Mouse (Mus musculus): Measurements from ENCODE around the gene Psapl1.

GRCm38 (mm10) chr5:36188310-36188709 lies 15.5 kb upstream of the Psapl1 start:
- TF ChIP-seq CTCF (IDR thresholded peaks at IDR 0.05; ENCODE audit: control insufficient read depth, insufficient read depth, insufficient replicate concordance, low read depth, low read length) (no peak), POLR2A (IDR thresholded peaks at IDR 0.05; ENCODE audit: control insufficient read depth, low read depth, low read length) (no peak)

All from testis, adult 2 months (tissue).